Comparison of ENCODE assay signal across 10 mouse cellular contexts in the genomic region with DNA sequence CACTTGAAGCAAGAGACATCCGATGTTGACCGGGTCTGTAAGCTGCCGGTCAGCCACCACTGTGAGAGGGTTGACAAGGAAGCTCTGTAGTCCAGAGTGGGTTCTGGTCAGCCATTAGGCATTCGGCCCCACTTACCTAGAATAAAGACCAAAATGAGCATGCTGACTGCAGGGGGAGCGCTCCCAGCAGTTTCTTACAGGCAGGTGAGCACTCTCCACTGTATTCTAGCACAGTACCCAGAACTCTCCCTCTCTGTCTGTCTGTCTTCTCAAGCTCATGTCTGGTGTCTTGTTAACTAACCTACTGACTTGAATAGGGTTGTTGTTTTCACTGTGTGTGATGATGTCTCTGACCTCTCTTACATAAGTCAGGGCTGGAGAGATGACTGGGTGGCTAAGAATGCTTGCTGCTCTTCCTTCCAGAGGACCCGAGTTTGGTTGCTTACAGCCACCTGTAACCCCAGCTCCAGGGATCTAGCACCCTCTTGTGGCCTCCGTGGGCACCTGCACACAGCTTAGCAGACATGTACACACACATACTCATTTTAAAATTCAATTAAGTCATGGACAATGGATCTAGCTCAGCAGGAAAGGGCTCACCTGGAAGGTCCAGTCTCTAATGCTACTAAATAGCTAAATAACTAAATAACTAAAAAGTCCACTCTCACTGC. TPM values are rescaled to one million over a fixed set of nuclear protein-coding genes. Genes with fewer than 3 reads are reported as not detected.
DNase-seq lines count a peak whose midpoint lies in the region; ATAC-seq and TF ChIP-seq lines count a peak whose summit lies in the region.
"Had no signal": no experiment of that assay in that cellular context is flagged by ENCODE, and none has a peak within 500 bp of the region (broad histone marks: within the 10 kb centered on the region; RNA-seq: fewer than 3 reads in every experiment).

No protein-coding gene starts in this region.

- no peak for DNase-seq in gastrocnemius, adult 2 months
- DNase-seq in gastrocnemius, adult 18-20 months (ENCODE audit: low spot score), result no peak
- DNase-seq in midbrain, embryonic 14.5 days, result peak; percentile 27
- DNase-seq in thymus, postnatal 14 days, result peak; percentile 29
- DNase-seq in ovary, postnatal 36 days (ENCODE audit: low spot score), result no peak
- no peak for DNase-seq in urinary bladder, postnatal 25 days (ENCODE audit: low spot score)
- DNase-seq: cerebellum, adult 9-11 months had no signal

- H3K9me3 ChIP-seq in midbrain, embryonic 14.5 days (ENCODE audit: control insufficient read depth, low read length), result no peaks in the 10 kb centered on the region
- no peaks in the 10 kb centered on the region for H3K9me3 ChIP-seq in midbrain, embryonic 13.5 days

- H3K27me3 ChIP-seq in midbrain, embryonic 14.5 days (ENCODE audit: control insufficient read depth, insufficient read depth, low read length), result no peaks in the 10 kb centered on the region
- H3K27me3 ChIP-seq in midbrain, embryonic 13.5 days, result no peaks in the 10 kb centered on the region
- H3K27me3 ChIP-seq: limb, embryonic 12.5 days had no signal

- intact Hi-C loops in gastrocnemius, adult 2 months (cut with DNase I), result no loop called here

- H3K4me1 ChIP-seq in midbrain, embryonic 14.5 days (ENCODE audit: control insufficient read depth, insufficient read depth, low read length), result no peaks in the 10 kb centered on the region
- H3K4me1 ChIP-seq in midbrain, embryonic 13.5 days (replicated peaks), result no peaks in the 10 kb centered on the region

- ATAC-seq in midbrain, embryonic 14.5 days (ENCODE audit: low FRiP score, low TSS enrichment), result no peak
- no peak for ATAC-seq in midbrain, embryonic 13.5 days
- ATAC-seq in common myeloid progenitor, adult 5-6 weeks (replicated peaks; ENCODE audit: low read depth, poor library complexity, severe bottlenecking), result peak; percentile 33; the same call in 1 of the 2 replicates

- no peak overlapping the region for H3K4me3 ChIP-seq in gastrocnemius, adult 2 months
- no peak overlapping the region for H3K4me3 ChIP-seq in midbrain, embryonic 14.5 days (replicated peaks; ENCODE audit: low read depth, low read length)
- no peak overlapping the region for H3K4me3 ChIP-seq in midbrain, embryonic 13.5 days (replicated peaks)
- H3K4me3 ChIP-seq: limb, embryonic 12.5 days had no signal

- TF ChIP-seq CTCF in gastrocnemius, adult 2 months (IDR thresholded peaks at IDR 0.05), result peak; percentile 31; the same call in 1 of the 2 replicates

- WGBS in midbrain, embryonic 14.5 days, result 91% methylated on average over 7 of the region's 7 CpGs
- WGBS in midbrain, embryonic 13.5 days, result 86% methylated on average over 7 of the region's 7 CpGs

- no peak overlapping the region for H3K27ac ChIP-seq in gastrocnemius, adult 2 months
- no peak overlapping the region for H3K27ac ChIP-seq in midbrain, embryonic 14.5 days (replicated peaks; ENCODE audit: low read depth, low read length)
- H3K27ac ChIP-seq in midbrain, embryonic 13.5 days, result no peak overlapping the region
- H3K27ac ChIP-seq: limb, embryonic 12.5 days had no signal

- H3K9ac ChIP-seq in midbrain, embryonic 14.5 days (replicated peaks; ENCODE audit: low read length), result no peak overlapping the region
- H3K9ac ChIP-seq in midbrain, embryonic 13.5 days (replicated peaks), result no peak overlapping the region
- H3K9ac ChIP-seq: limb, embryonic 12.5 days had no signal

- H3K36me3 ChIP-seq in midbrain, embryonic 14.5 days (ENCODE audit: control insufficient read depth, insufficient read depth, low read length), result peaks cover 61% of the 10 kb centered on the region
- H3K36me3 ChIP-seq in midbrain, embryonic 13.5 days, result peaks cover 66% of the 10 kb centered on the region

- H3K4me2 ChIP-seq in midbrain, embryonic 14.5 days (ENCODE audit: low read length), result no peak overlapping the region
- no peak overlapping the region for H3K4me2 ChIP-seq in midbrain, embryonic 13.5 days (replicated peaks)
- H3K4me2 ChIP-seq: limb, embryonic 12.5 days had no signal

RNA-seq across cellular contexts. Expression of a gene that starts 24.2 kb away (rescaled TPM):
- 10 to 100 TPM; 51.3 to 56.5 TPM for total RNA-seq in gastrocnemius, adult 2 months (2021)
- 10 to 100 TPM; 54.0 to 57.9 TPM for total RNA-seq in gastrocnemius, adult 18-20 months (2021)
- polyA plus RNA-seq in midbrain, embryonic 14.5 days (2014; fragmentation: Nextera tagmentation; extraction: Ambion mirVana), result 188 and 219 TPM in 2 replicates
- 130 and 134 TPM in 2 replicates for polyA plus RNA-seq in midbrain, embryonic 13.5 days (2015; fragmentation: Nextera tagmentation; extraction: Ambion mirVana)
- 66.0 and 89.1 TPM in 2 replicates for total RNA-seq in common myeloid progenitor, adult 5-6 weeks (2017)

Comparison
In these comparisons a context has a peak if more than half of its experiments do, and no peak if none do; other contexts are left out.
1. DNase-seq: peak in midbrain, embryonic 14.5 days (single experiment) and thymus, postnatal 14 days (single experiment); none in gastrocnemius, adult 2 months (single experiment), gastrocnemius, adult 18-20 months (single experiment), ovary, postnatal 36 days (single experiment) and urinary bladder, postnatal 25 days (single experiment).